Mouse (Mus musculus): ENCODE data around the gene Hmgcs2.

The Hmgcs2 gene

DNA sequence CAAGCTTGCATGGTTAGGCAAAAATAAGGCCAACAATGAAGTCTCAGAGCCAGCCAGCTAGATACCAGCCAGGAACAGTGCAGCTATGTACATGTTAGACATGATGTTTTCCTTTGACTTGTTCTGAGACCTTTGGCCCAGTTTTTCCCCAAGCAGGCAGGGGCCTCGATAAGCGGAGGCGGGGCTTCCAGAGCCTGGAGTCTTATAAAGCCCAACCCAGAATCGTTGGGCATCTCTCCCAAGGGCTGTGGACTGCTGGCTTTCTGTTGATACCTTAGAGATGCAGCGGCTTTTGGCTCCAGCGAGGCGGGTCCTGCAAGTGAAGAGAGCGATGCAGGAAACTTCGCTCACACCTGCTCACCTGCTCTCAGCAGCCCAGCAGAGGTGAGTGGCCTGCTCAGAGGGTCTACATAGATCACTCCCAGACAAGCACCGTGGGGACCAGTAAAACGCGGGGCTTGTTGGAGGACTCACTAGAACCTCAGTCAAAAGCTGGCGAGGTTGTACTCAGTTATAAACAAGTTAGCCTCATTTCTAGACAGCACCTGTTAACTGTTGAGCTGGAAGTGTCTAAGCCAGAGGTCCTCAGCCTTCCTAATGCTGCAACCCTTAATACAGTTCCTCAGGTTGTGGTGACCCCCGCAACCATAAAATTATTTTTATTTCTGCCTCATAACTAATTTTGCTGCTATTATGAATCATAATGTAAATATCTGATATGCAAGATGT is at the start of gene Hmgcs2:
Gene Hmgcs2, plus strand, starts transcription at position 232 of the 729 bp plus-strand sequence.
- no peak for DNase-seq

DNA sequence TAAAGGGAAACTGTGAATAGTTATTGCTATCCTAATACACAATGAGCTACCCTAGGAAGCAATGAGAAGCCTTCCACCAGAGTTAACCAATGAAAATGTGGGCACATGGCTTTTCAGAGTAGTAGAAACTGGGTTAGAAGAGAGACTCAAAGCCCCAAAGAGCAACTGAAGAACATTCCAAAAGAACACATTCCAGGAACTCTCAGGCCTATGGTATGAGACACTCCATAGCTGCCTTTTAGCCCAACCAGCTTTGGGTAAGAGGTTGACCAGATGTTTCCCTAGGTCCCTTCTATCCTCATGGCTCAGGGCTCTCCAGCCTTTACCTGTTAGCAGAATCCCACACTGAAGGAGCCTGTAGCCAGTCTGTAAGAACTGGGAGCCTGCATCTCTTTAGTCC is 46.7 kb upstream of the Hmgcs2 start:
- DNase-seq, result no peak

DNA sequence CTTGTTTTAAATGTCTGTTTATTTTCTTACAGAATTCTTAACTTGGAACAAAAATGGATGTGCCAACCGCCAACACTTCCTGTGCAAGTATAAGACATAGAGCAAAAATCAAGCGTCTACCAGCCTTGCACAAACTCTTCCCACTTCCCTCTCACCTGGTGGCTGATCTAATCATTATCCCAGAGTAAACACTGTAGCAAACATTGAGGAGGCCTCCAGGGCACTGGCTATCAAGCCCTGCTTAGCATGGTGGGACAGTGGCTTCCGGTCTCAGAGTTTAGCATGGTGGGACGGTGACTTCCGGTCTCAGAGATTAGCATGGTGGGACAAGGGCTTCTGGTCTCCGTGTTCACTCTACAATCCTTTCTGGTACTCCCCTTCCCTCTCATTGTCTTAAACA is 44.0 kb upstream of the Hmgcs2 start:
- no peak for DNase-seq

DNA sequence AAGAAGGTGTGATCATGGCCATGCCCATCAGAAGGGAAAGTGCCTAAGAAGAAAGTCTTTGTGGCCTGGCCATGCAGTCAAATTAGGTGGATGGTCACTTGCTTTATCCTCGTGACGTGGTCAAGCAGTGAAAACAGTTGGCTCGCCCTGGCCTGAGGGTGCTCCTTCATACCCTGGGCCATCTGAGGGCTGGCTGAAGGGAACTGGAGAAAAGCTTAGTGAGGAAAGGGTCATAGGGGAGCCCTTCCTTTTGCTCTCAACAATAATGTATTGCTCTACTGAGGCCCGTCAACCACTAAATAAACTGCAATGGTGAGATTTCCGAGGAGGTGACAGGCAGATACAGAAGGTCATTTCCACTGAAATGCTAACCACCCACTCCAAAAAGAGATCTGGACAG is 43.0 kb upstream of the Hmgcs2 start:
- DNase-seq, result no peak

DNA sequence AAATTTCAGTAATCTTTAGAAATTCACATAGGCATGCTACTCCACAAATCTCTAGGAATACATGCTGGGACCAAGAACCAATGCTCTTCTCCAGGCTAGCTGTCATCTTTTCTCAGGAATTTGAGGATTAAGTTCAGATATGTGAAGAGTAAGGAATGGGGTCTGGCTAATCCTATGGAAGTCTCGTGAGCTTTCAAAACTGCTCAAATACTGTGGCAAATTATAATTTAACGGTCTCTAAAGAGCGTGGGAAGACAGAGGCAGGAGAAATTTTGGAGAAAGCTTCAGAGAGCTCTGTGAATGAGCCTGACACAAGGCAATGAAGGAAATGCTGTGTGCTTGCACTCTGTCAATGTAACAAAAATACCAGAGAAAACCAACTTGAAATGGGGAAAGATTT is 42.1 kb upstream of the Hmgcs2 start:
- DNase-seq, result no peak

DNA sequence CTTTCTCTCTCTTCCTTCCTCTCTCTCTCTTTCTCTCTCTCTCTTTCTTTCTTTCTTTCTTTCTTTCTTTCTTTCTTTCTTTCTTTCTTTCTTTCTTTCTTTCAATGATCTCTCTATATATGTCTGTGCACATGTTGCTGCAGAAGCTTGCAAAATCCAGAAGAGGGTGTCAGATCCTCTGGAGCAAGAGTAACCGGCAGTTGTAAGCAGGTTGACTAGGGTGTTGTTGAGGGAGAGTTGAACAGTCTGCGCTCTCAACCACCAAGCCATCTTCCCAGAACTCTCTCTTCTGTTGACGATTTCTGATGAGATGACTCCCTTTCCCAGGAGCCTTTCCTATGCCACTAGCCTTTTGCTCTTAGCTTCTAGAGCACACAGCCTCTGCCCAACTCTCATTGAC is 38.2 kb upstream of the Hmgcs2 start:
- no peak for DNase-seq

DNA sequence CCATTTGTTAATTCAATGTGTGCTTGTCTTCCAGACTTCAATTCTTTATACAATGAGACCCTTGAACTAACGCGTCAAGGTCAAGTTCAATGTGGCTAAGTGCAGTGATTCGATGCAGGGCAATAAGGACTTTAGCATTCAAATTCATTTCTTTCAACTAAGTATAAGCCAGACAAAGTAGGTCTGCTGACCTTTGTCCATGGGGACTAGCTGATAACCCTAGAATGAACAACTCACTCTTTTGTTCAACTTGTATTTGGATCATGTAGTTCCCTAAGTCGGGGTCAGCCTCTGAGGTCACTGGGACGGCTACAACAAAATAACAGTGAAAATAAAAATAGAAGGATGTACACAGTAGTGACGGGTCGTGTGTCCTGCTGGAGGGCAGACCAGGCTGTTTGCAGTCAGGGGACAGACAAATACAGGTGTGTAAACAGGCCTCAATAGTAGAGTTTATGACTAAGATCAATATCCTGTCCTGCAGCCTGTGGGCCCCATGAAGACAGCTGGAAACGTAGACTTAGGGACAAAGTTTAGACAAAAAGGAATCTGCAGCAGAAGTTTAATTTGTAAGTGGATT is 37.7 kb upstream of the Hmgcs2 start:
- no peak for DNase-seq

DNA sequence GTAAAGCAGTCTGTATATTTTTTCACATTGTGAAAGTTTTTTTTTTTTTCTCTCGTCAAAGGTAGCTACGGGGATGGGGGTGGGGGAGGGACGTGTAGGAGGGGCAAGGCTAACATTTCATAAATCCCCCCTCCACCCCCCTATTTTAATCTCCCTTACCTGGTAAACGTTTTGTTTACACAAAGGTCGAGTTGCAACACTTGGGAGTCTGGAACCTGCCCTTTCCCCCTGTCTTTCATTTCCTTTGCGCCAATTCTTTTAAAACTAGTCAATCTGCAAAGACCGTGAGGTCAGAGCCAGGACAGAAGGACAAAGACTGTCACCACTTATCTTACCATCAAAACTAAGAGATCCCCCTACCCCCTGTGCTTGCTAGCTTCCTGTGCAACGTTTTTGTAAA is 34.3 kb upstream of the Hmgcs2 start:
- no peak for DNase-seq

DNA sequence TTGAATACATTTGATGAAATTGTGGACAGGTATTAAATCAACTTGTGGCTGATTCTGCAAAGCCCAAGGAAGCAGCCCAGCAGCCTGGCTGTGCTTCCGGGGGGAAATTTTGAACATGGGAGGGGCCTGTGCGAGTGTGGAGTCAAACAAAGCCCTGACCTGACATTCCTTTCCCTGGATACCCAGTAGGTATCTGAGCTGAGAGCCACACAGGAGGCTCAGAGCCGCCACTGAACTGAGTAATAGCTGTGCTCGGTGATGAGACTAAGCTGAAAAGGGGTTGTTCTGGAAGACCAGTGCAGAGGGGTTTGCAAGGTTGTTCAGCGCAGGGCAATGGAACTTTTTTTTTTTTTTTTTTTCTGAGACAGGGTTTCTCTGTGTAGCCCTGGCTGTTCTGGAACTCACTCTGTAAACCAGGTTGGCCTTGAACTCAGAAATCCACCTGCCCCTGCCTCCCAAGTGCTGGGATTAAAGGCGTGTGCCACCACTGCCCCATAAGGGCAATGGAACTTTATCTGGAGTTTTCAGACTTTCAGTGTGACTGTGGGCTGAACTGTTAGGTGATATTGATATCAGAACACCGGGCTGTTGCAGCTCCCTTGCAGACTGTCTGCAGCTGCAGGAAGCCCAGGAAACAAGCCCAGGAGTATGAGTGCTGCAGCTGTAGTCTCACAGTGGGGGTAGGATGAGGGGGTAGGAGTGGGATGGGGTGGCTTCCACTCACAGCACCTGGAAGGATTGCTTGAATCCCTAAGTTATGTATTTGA is 33.1 kb upstream of the Hmgcs2 start:
- no peak for DNase-seq

DNA sequence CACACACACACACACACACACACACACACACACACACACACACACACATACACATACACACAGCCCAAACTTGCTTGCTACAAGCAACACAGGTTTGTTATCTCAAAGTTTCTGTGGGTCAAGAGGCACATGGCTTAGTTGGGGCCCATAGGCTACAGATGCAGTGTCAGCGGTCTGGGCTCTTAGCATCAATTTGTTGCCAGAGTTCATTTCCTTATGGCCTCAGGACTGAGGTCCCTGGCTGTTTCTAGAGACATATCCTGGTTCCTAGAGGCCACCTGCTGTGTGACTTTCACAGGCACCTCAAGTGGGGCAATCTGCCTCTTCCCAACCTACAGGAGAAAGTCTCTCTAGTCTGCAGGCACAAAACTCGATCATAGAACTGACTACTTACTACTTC is 30.9 kb upstream of the Hmgcs2 start:
- no peak for DNase-seq

DNA sequence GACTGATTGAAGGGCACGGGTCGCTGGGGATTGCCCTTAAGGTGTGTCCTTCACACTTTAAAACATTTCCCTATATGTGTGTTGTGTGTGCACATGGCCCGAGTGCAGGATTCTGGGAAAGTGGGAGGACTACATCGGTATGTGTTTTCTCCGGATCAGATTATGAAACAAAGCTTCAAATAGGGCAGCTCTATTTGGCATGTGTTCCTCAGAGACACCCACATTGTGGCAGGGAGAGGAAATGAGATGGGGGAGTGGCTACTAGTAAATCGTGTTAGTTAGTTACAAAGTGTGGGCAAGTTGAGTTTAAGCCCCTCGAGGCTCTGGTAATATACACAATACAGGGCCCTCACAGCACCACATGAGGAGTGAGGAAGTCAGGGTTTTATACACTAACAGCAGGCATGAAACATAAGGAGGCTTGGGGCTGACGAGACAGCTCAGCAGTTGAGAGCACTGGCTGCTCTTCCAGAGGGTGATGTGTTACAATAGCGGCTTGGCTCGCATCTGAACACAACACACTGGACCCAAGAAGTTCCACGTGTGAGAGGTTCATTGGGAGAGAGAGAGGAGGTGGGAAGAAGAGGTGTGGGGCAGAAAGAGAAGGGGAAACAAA is 30.3 kb upstream of the Hmgcs2 start:
- no peak for DNase-seq

DNA sequence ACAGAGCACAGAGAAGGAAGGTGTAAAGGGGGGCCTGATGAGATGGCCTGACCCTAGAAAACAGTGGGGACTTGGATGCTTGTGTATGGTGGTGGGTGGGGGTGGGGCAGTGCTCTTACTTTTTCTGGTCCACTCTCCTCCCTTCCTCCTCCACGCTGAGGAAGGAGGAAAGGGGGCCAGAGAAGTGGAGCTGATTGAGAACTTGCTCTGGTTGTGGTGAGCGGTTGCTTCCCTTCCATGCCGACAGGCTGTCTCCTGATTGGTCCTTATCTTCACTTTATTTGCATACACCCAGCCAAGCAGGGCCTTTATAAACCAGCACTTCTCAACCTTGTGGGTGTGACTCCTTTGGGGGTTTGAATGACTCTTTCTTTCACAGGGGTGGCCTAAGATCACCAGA is 26.2 kb upstream of the Hmgcs2 start:
- DNase-seq, result no peak

DNA sequence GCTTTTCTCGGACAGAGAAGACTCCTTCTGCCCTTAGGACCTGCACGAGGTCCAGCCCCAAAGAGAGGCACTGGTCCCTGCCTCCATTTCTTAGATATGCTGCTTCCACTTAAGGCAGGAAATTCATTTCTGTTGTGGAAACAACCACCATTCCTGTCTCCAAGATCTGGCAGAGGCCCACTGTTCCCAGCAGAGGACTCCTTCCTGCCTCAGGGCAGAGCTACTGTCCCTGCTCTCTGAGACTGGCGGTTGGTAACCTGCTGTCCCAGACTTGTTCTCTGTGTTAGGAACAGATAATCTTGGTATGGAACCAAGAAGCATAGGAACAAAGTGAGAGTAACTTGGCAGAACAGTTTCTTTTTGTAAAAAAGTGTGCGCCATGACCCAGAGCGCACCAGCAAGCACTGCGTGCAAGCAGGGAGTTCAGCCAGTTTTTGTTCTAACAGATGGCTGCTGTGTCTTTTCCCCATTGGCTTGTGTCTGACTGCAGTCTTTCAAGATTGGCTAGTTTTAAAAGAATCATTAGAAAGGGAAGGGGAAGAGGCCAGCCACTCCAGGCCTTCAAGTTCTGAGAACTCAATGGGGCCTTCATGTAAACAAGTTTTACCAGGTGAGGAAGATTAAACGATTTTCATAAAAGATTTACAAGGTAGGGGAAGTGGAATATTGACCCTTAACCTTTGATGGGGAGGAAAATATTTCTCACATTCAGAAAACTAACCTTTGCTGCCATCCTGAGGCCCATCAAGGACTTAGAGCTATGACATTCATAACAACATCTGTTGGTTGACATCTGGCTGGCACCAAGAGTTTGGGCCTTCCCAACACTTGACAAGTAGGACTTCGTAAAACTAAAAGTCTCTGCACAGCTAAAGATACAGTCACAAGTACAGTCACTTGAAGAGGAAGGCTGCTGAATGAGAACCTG is 25.3 kb upstream of the Hmgcs2 start:
- DNase-seq, result no peak

DNA sequence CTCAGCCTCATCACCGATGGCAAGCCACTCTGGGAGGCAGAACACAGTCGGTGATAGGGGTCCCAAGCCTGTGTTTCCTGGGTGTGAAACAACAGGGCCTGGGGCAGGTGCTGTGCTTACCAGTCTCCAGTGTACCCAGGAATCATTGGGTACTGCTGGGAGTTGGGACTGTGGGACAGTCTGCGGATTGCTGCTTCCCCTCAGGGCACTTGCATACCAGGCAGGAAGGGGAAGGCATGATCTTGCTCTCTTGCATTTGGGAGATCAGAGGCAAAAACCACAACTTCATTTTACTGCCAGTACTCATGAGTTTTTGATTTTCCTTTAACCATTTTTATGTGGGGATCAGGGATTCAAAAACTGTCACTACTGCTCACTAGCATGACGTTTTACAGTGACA is 21.5 kb upstream of the Hmgcs2 start:
- DNase-seq, result no peak

DNA sequence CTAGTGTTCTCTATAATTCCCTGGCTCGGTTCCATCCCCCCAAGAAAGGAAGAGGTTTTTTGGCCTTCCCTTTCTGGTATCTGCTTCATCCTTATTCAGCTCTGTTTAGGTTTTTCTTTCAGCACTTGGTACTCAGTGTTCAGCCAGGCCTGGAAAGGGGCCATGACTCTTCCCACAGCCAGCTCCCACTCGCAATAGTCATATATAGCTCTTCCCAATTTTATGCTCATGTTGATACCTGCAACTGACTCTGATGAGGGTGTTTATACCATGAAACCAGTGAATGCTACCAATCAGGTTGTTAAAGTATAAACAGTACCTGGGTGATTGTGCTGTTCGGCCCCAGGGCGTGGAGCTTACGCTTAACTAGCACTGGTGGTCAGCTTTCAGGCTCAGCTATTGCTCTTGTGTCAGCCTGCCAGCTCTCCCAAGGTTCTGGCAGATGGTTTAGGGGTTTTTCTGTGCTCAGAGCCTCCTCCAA is 20.9 kb upstream of the Hmgcs2 start:
- DNase-seq, result peak; percentile 55

DNA sequence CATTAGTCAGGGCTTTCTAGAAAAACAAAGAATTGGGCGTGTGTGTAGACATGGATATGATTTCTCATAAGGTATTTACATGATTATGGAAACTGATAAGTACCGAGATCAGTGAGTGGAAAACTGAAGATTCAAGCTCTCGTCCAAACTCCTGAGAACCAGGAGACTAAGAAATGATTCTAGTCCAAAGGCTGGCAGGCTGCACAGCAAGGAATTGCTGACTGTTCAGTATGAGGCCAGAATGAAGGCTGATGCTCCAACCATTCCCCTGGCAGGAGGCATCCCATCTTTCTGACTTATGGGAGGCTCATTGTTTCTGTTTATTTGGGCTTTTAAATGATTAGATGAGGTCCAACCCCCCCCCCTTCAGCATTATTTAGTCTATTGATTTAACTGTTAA is 19.7 kb upstream of the Hmgcs2 start:
- no peak for DNase-seq

DNA sequence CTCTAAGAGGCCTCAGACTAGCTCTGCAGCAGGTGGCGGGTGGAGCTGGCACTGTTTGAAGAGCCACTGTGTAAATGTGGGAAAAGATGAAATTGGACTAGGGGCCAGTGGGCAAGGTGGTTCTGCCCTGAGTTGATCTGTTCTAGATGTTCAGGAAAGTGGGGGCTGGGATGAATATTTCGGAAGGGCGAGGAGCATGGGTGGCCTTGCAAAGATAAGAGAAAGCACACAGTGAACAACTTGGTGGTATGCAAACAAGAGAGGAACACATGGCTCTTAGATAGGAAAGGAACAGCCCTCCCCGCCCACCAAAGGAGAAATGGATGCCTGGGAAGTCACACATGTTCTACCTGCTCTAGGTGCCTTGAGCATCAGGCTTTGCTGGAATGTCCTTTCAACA is 18.8 kb upstream of the Hmgcs2 start:
- DNase-seq, result no peak

DNA sequence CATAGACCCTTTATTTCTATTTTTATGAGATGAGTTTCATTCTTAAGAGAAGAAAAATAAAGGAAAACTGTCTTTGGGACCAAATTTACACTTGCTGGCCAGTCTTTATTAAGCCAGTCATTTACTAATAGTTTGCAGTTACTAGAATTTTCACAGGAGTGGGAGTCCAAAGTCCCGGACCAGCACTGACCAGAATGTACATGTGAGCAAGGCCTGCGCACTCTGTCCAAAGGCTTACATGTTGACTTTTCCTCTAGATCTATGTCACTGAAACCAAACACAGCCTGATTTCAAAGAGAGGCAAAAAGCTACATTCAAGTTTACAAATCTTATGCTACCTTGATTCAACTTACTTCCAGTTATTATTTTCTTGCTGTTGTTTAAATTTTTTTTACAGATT is 18.1 kb upstream of the Hmgcs2 start:
- no peak for DNase-seq

DNA sequence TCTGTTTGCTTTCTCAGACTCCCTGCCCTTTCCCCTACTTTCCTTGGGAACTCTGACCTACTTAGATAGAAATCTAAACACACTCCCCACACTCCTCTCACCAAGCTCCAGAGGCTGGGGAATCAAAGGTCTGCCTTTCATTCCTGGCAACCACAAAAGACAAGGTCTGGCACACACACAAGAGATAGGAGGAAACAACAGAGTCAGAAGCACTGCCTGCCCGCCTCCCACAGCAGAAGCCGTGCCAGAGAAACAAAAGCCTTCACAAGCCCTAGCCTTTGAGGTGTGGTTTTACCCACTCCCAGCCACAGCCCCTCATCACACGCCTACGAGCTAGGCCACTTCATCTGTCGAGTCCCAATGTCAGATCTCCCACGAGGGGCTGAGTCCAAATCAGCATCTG is 13.0 kb upstream of the Hmgcs2 start:
- no peak for DNase-seq

DNA sequence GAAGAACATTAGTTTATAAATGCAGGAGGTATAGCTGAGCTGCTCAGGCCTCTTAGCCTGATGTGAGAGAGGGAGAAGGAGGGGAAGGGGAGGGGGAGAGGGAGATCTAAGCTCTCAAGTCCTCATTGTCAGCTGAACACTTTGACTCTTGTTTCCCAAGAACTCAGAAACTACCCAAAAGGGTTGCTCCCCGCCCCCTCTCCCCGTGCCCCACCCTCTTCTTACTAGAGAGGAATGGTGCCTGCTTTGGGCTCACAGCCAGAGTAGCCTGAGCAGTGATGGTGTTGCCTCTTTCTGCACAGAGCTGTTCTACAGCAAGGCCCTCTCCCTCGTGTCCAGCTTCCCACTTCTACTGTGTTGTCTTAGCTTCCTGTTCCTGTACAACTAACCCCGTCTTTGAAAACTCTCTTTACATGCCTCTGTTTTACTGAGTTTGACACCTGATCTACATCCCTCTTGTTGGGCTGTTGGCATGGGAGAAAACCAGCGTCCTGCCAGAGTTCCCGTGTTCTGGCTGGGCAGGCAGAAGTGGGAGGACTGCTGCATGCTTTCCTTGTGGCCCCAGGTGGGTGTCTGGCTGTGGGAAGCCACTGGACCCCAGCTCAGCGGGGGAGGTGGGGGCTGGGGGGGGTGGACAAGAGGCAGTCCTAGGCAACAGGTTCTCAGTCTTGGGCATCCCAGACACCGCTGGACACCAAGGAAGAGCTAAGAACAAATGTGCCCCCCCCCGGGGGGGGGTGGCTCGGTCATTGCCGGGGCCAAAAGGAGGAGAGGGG is 6.4 kb upstream of the Hmgcs2 start:
- no peak for DNase-seq

DNA sequence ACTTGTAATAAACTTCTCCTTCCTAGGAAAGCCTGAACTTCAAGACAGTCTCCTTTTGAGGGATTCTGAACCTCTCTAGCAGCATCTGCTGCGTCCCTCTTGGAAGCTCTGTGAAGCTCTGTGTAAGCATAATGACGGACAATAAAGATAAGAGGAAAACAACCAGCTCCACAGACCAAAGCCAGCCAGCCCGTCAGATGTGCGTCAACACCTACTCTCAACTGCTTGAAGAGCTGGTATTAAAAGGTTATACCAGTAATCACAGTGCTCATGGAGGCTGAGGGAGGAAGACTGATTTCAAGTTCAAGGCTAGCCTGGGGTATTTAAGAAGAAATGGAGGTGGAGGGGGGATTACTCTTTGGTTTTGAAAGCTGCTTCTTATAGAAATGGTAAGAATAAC is 553 bp upstream of the Hmgcs2 start:
- no peak for DNase-seq

Data from right cerebral cortex, postnatal 25 days (tissue).